Mouse (Mus musculus) thymus, postnatal 14 days (tissue): ENCODE data around the gene Hist2h3c2.
A peak's percentile ranks its signal among the peaks of the same experiment; 100 is the strongest.

Experiments
- DNase-seq: peaks from one replicate; pipeline ENCODE4 v3.0.0; 2021

The Hist2h3c2 gene

GRCm38 (mm10) chr3:96195616-96196313 lies 43.2 kb downstream of the Hist2h3c2 start:
- DNase-seq = peak; percentile 27

- DNase-seq = no peak
These were observed 44.0 kb downstream of the Hist2h3c2 start for GRCm38 (mm10) chr3:96194966-96195365.

- DNase-seq = no peak
These were observed 46.0 kb downstream of the Hist2h3c2 start for GRCm38 (mm10) chr3:96192977-96193376.
